Mouse (Mus musculus) kidney, adult 2 months (tissue): ENCODE results near the gene Rps2.

Experiments
- CTCF ChIP-seq: fragments of 200-500 bp; conservative IDR thresholded peaks from 2 replicates; pipeline ENCODE4 v1.5.1; 2011; ENCODE audit warnings: low read depth, mild to moderate bottlenecking, control low read depth, low read length, moderate library complexity, mixed read lengths; ENCODE audit not compliant: insufficient read depth, insufficient read length
- POLR2A ChIP-seq: fragments of 200-500 bp; IDR thresholded peaks from one replicate; pipeline ENCODE4 v1.6.1; 2011; ENCODE audit warnings: low read depth, low read length, control low read depth

DNA sequence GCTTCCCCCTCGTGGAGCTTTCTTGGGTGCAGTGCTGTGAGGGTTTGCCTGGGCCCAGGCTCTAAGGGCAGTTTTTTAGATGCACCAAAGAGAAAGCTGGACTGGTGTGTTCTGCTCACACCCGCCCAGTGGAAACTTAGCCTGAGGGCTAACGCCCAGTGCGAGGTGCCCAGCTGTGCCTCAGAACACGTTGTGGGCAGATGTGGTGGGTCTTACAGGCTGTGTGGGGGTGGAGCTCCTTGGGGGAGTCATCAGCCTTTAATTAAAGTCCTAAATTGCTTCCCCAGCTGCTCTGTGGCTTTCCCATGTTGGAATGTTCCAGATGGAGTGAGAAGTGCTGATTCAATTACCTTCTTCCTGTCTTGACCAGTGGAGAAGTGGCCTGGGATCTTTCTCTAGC is 43.2 kb downstream of the Rps2 start:
- no peak for TF ChIP-seq POLR2A
- no peak for TF ChIP-seq CTCF
